Mouse (Mus musculus): ENCODE results near the gene Ltbp1.
A peak's percentile ranks its signal among the peaks of the same experiment; 100 is the strongest.

Ltbp1 gene

GRCm38 (mm10) chr17:75292986-75293385, 287.6 kb downstream of the Ltbp1 start:
- DNase-seq (ENCODE audit: low spot score in 2 of 2): no peak

DNA sequence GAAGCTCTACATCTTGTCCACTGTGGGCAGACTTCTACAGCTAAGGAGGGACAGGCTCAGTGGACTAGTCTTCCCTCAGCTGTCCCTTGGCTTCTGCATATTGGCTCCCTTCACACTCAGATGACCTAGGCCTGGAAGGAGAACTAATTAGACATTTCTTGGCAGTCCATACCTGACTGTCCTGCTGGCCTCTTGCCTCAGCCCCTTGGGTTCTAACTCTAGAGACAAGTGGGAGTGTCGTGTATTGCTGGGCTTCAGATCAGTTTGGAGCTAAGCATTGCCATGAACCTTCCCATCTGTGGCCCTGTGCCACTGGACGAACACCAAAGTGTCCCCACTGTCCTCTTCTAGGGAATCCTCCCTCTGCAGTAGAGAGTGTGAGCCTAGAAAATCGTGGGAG, 288.4 kb downstream of the Ltbp1 start:
- peak in 1 of 2 experiments; percentile 5 for DNase-seq (ENCODE audit: low spot score in 2 of 2)

DNA sequence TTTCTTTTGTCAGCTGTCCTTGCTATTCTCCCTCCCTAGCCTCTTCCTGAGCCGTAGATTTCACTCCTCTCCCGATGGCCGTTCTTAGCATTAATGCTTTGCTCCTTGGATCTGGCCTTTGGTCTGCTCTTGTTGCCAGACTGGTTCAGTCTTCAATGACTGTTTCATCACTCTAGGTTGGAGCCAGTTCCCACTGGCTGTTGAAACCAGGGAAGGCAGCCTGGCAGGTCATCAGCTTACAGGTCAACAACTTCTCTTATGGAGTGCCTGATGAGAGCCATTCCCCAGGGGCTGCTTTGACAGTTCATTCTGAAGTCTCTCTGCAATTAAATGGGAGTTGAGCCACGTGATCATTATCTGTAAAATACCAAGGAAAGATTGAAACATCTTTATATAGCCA, 295.5 kb downstream of the Ltbp1 start:
- no peak for DNase-seq (ENCODE audit: low spot score in 2 of 2)

DNA sequence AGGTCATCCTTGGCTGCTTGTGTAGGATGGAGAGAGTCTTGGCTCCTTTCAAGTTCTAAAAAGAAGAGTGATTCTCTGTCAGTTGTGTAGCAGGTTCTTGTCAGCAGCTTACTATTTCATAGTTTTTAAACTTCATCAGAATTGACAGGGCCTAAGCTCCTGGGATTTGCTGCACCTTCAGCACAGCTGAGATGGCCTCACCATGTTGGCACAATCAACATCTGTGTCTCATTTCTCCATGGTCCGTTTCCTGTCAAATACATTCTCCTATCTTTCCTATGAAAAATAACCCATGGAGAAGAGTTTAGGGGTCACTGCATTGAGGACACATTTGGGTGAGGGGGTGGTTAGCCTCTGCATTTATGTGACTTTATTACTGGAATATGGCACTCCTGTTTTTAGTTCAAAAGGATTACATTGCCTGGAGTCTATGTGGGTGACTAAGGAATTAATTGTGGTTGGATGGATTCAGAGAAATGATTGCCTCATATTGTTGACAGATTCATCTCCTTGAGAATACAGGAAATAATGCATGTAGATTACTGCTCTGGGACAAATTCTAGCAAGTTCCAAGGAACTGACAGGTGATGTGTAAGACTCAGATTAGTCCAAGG, 299.5 kb downstream of the Ltbp1 start:
- no peak for DNase-seq (ENCODE audit: low spot score in 2 of 2)

DNA sequence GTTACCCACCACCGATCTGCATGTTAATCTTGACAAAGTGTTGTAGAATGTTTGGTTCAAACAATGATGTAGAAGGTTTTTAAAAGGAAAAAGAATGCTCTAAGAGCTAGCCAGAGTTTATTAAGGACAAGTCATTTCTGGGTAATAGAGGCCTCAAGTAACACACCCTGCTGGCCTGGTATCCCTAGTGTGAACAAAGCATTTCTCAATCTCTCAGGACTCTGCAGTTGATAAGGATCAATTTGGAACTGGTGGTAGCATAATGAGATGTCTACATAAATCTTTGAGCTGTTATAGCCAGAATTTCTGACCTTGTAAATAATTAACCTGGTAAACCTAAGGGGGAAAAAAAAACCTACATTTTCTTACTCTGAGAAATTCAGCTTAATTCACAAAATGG, 300.3 kb downstream of the Ltbp1 start:
- DNase-seq (ENCODE audit: low spot score in 2 of 2): no peak

GRCm38 (mm10) chr17:75307070-75308011, 302.0 kb downstream of the Ltbp1 start:
- DNase-seq (ENCODE audit: low spot score in 2 of 2): no peak

DNA sequence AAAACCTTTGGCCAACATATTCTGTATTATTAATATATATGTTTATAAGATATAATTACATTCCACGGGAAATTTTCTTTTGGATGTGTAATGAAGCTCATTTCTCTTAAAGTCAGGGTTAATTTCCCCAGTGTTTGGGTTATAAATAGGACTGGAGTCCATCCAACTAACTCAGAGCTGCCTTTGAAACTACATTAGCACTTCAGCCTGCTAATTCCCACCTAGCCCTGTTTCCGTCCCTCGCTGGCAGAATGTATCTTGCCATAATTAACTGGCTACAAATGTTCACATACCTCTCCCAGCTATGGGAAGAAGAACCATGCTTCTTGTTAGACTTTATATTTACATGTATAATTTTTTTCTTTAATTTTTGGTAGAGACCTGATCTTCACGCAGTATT, 311.7 kb downstream of the Ltbp1 start:
- DNase-seq (ENCODE audit: low spot score in 2 of 2): no peak

DNA sequence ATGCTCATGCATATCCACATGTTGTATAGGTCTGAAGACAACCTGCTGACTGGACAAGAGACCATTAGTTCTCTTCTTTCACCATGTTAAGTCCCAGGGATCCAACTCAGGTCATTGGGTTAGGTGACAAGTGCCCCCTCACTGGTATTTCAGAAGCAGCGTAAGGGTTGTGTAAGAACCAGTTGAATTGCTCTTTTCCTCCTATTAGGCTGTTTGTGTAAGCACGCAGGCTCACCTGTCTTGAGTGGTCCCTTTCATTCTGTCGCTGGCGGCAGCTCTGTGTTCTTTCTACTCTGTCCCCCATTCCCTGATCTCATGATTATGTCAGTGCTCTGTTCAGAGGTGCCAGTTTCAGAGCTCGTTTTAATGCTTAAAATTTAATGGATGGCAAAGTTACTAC, 317.9 kb downstream of the Ltbp1 start:
- DNase-seq (ENCODE audit: low spot score in 2 of 2): no peak

DNA sequence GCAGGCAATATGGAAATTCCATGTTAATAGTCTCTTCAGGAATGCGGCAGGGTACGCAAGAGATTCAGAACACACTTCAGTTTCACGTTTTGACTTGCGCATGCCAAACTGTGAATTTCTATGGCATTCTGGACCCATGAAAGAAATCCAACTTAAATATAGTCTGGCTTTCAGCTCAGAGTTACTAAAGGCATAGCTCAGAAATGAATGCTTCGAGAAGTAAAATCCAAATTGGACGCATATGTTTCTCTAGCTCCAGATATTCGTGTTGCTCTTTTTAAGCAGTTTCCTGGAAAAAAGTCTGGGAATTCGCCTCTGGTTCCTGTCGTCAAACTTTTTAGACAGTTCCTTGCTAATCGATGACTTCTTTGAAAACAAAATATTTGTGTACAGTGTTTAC, 318.4 kb downstream of the Ltbp1 start:
- DNase-seq (ENCODE audit: low spot score in 2 of 2): no peak

DNA sequence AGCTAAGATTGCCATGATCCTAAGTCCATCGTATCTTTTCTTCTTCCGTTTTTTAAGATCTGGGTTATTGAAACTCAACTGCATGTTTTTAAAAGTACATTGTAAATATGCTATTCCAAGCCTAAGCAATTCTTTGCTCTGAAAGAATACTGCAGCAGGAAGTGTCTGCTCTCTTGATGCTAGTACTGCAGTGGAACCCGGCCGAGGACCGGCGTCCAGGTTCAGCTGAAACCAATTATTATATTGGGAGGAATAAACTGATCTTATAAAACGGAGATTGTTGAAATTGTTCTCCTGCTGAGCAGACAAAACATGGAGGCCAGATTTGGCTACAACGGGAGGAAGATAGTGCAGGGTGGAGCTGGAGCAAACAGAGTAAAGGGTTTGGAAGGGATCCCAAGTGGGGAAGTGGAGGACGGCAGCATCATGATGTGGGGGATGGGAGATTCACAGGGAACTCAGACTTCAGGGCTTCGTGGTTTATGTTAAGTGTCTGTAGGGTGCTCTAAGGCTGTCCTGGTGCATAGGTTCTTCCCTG, 322.8 kb downstream of the Ltbp1 start:
- no peak for DNase-seq (ENCODE audit: low spot score in 2 of 2)

- DNase-seq (ENCODE audit: low spot score in 2 of 2): no peak
These were observed 325.0 kb downstream of the Ltbp1 start for GRCm38 (mm10) chr17:75330366-75330765.

DNA sequence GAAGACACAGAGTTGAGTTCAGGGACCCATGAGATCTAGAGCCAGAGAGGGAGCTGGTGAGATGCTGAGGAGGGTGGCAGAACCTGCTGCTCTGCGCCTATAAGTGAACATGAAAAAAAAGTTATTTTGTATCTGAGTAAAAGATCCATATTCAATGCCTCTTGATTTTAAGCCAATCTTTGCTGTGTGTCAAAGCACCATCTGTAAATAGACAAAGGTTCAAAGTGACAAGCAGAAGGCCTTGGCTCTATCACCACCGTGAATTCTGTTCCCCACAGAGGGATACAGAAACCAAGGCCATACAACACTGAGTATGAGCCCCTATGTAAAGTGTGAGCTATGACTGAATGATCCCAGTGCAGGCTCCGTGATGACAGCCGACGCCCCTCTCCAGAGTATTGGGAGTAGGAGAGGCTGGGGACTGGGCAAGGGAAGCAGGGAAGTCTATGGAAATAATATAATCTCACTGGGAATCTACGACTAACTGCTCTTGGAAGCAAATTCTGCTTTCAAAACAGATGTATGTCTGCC, 326.1 kb downstream of the Ltbp1 start:
- no peak for DNase-seq (ENCODE audit: low spot score in 2 of 2)

GRCm38 (mm10) chr17:75332289-75332688, 326.9 kb downstream of the Ltbp1 start:
- DNase-seq (ENCODE audit: low spot score in 2 of 2): no peak

GRCm38 (mm10) chr17:75333011-75333410, 327.6 kb downstream of the Ltbp1 start:
- DNase-seq (ENCODE audit: low spot score in 2 of 2): no peak

GRCm38 (mm10) chr17:75333759-75334158, 328.4 kb downstream of the Ltbp1 start:
- DNase-seq (ENCODE audit: low spot score in 2 of 2): no peak

GRCm38 (mm10) chr17:75335649-75336048, 330.3 kb downstream of the Ltbp1 start:
- no peak for DNase-seq (ENCODE audit: low spot score in 2 of 2)

DNA sequence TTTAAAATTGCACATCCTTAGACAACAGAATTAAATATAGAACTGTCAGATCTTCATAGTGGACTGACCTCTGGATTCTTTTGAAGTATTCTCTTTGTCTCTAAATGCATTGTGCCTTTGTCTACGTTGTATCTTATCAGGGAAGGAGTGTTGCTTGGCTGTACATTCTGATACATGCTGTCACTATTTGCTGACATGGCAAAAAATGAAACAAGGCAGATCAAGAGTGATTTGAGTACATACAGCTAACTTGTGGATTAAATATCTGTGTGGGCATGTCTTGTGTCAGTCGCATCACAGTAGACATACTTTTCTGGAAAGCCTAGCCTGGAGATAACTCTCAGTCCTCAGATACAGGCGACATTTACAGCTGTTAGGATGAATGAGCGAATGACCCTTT, 335.9 kb downstream of the Ltbp1 start:
- no peak for DNase-seq (ENCODE audit: low spot score in 2 of 2)

DNA sequence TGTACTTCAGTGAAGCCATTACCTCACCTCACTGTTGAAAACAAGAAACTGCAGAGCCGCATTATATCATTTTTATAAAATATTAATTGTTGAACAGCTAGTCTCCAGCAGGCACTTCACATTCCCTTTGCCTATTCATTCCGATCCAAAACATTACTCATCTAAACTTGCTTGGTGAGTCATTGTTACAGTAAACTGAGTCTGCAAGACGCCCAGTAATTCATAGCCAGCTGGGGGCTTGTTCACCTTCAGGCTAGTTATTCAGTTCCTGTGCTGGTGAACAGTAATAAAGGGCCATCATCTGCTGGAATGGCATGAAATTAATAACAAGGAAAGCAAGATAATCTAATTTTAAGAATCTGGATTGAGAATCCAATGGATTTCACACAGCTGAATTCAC, 339.7 kb downstream of the Ltbp1 start:
- DNase-seq (ENCODE audit: low spot score in 2 of 2): no peak

- no peak for DNase-seq (ENCODE audit: low spot score in 2 of 2)
These were observed 342.0 kb downstream of the Ltbp1 start for GRCm38 (mm10) chr17:75347414-75347813.

- no peak for DNase-seq (ENCODE audit: low spot score in 2 of 2)
These were observed 343.7 kb downstream of the Ltbp1 start for GRCm38 (mm10) chr17:75349109-75349508.

GRCm38 (mm10) chr17:75349602-75350001, 344.2 kb downstream of the Ltbp1 start:
- DNase-seq (ENCODE audit: low spot score in 2 of 2): no peak

DNA sequence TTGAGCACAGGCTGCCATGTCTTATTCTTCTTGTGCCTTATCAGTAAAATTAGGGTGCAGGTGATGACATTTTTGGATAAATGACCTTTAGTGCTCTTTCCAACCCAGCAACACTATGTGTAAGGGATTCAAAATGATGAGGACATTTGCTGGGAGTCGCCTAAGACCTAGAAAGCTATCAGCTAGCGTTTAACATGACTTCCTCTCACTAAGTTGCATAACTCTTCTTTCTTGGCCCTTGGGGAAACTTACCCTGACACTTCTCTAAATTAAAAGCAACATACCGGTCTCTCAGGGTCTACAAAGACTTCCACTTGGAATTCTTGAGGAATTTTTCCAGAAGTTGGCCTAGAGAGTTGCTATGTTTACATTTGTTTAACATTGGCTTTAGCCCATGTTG, 348.0 kb downstream of the Ltbp1 start:
- DNase-seq (ENCODE audit: low spot score in 2 of 2): no peak

DNA sequence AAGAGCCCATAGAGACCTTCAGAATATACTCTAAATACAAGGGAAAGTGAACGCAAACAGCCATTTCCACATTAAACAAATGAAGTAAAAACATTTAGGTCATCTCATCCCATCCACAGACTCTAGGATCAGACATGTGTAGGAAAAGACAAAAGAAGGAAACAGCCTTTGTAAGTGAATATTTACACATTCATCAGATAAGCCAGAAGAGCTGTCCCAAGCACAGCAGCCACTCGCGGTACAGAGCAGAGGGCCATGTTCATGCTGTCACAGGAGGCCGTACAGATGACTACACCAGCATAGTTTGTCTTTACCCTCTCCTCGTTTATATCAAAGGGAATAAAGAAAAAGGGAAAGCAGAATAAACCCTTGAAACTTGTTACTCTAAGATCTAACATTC, 350.1 kb downstream of the Ltbp1 start:
- DNase-seq (ENCODE audit: low spot score in 2 of 2): no peak

Data from cerebellum, postnatal 4 days (tissue).